Mouse (Mus musculus) gastrocnemius, postnatal 14 days (tissue): ENCODE data around the gene Cwc22. TPM values are rescaled to one million over a fixed set of nuclear protein-coding genes. Genes with fewer than 3 reads are reported as not detected.
A peak's percentile ranks its signal among the peaks of the same experiment; 100 is the strongest.

ENCODE experiments used
- DNase-seq: peaks from one replicate; pipeline ENCODE4 v3.0.0; 2021; ENCODE audit warnings: mixed read lengths
- intact Hi-C: fragments of 180-260 bp; cut with DNase I; formaldehyde crosslinking; loops from one replicate; pipeline ENCODE4 v1.15.1; 2025; ENCODE audit warnings: low total_unique reads
- long read RNA-seq, 2 experiments: library from polyadenylated mRNA; stranded (forward); transcript quantifications; one replicate each; pipeline ENCODE4 v2.0.0; 2021
- total RNA-seq, 2 experiments: library from RNA; stranded (reverse); gene quantifications; 2 replicates each; pipeline ENCODE4 v1.2.3; 2021

The Cwc22 gene
- total RNA-seq: 10 to 100 TPM; 12.8 to 13.8 TPM
- long read RNA-seq, experiment 1, partial matches to known transcripts: 2 of 6 reads
- long read RNA-seq, experiment 1, other reads (novel, unspliced or antisense): 2 of 6 reads
- long read RNA-seq, experiment 2, partial matches to known transcripts: 0 of 5 reads
- long read RNA-seq, experiment 2, other reads (novel, unspliced or antisense): 4 of 5 reads

DNA sequence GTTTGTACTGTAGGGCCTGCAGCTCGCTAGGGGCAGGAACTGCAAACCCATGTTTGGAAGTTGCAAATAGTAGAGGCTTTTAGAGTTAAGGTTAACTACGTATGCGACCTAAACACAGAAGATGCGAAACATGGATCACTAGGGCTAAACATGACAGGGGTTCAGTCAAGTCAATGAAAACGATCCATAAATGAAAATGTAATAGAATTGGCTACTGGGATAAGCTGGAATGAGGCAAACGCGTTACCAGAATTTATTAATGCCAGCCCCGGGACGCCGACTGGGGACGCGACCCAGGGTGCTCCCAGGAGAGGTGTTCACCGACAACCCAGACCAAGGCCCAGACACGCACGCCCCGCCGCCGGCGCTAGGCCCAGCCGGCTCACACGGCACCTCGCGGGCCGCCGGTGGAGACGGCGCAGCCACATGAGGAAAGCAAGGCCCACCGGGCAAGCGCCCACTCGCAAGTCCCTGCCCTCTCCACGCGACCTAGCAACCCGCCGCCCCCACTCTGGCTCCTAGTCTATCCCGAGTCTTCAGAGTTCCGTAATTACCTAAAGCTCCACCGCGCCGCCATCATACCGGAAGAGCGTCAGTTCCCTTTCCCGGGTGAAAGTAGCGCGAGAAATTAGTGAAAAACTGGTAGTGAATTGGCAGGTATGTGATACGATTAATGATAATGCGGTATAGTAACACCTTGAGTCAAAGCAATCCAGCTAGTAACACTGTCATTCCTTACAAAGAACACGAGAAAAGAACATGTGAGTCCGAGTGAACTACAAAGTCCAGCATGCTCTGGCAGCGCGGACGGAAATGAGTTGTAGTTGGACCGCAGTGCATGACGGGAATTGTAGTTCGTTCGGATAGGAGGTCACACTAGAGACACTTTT lies at the start of gene Cwc22:
Gene Cwc22 (minus strand): TSS at position 780 of the 890 bp plus-strand sequence.
- intact Hi-C loops: no loop called here
- peak; percentile 91 for DNase-seq

DNA sequence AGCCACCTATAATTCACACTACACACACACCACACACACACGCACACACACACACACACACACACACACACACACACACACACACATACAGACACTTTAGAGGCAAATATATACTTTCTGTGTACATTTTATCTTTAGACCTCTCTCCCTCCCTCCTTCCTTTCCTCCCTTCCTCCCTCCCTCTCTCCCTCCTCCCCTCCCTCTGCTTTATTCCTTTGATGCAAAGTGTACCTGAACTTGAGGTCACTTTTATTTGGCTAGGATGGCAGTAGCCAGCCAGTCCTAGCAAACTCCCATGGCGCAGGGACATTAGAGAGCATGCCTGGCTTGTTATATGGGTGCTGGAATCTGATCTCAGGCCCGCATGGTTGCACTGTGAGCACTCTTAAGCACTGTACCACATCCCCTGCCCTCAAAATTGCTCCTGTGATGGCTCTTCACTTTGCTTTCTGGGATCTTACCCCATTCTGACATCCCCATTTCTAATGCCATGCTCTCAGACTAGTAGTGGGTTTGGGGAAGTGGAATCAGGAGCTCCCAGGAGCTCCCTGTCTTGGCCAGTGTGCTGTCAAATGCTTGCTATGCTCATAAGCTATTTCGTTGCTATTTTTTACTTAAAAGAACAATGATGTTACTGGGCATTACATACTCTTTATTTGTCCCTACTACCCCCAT lies 47.7 kb upstream of the Cwc22 start:
- no peak for DNase-seq
- intact Hi-C loops: no loop called here

DNA sequence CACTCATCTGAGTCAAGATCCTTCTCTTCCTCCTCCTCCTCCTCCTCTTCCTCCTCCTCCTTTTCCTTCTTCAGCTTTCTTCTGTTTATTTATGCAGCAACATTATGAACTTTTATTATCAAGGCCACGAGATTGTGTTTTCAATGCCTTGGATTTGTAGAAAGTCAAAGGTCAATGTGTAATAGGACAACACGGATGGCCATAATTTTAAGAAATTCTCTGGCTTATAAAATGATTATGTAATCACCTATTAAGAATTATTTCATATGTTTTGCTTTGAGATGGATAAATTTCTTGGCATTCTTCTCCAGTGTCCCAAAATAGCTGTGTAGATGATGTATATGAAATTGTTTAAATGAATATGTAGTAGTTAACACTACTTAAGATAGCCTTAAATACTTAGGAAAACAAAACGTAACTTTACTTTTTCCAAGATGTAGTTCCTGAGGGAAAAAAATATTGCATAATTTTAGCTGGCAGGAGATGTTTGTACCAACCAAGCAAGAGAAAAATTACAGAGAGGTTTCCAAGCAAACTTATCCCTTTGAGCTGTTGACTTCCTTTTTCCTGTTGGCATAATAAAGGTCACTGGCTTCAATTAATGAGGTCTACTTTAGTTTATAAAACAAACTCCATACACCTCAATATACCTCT lies 46.9 kb upstream of the Cwc22 start:
- intact Hi-C loops: no loop called here
- no peak for DNase-seq

DNA sequence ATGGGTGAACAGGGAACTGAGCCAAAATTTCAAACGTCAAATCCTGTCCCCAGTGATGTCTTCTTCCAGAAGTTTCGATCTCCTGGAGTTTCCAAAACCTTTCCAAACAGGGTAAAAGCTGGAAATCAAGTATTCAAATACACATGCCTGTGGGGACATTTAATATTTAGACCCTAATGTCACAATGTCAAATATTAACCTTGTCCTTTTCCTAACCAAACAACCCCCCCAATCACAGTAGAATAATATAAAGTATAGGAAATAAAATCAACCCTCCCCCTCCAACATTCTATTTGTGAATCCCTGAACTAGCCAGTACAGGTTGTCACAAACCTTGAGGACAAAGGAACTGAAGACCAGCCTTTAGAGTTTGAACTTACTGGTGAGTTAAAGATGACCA lies 44.6 kb upstream of the Cwc22 start:
- no peak for DNase-seq
- intact Hi-C loops: no loop called here

DNA sequence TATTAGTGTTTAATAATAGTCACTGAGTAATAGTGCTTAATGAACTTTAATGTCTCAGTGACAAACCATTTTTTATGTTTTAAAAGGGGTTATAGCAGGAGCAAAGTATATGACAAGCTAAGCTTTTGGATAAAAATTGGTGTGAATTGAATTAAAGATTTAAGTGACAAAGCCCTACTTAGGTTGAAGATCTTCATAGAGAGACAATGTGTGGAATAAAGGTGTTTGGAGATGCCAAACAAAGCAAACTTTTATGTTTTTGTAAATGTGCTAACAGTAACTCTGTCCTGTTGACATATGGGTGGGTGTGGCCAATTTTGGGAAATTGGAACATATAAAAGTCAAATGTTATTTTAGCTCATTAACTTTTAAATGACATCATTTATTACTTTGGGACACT lies 43.9 kb upstream of the Cwc22 start:
- intact Hi-C loops: no loop called here
- no peak for DNase-seq

DNA sequence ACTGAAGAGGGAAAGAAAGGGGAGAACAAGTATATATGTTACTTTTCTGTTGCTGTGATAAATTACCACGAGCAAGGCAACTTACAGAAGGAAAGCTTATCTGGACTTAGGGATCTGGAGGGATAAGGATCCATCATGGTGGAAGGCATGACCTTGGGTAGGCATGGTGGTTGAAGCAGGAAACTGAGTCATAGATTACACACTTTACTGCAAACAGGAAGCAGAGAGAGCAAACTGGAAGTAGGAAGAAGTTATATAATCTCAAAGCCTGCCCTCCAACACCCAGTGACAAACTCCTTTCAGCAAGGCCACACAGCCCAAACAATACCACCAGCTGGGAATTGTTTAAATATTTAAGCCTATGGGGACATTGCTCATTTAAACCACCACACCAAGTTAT lies 43.2 kb upstream of the Cwc22 start:
- no peak for DNase-seq
- intact Hi-C loops: no loop called here

DNA sequence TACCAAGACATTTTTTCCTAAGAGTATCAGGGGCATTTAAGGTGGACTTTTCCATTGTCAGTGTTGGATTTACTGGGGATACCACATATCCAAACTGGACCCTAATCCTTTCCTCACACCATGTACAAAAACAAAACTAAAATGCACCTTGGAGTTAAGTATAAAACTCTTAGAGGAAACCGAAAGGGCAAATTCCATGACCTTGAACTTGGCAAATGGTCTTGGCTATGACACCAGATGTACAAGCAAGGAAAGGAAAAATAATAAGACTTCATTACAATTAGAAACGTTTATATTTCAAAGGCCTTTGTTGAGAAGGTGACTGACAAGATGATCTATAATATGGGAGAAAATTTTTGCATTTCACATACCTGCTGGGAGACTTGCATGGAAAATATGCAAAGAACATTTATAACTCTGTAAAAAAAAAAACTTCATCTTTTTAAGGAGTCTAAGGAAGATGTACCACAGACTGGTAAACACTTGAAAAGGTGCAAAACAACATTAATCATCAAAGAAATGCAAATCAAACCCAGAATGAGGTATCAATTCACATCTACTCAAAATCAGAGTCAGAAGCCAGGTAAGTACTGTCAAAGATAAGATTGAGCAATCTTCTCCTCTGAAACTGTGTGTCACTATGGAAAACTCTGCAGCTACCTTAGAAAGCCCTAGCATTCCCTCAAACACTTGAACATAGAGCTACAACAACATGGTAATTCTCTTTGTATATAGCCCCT lies 40.0 kb upstream of the Cwc22 start:
- DNase-seq: no peak
- intact Hi-C loops: no loop called here

DNA sequence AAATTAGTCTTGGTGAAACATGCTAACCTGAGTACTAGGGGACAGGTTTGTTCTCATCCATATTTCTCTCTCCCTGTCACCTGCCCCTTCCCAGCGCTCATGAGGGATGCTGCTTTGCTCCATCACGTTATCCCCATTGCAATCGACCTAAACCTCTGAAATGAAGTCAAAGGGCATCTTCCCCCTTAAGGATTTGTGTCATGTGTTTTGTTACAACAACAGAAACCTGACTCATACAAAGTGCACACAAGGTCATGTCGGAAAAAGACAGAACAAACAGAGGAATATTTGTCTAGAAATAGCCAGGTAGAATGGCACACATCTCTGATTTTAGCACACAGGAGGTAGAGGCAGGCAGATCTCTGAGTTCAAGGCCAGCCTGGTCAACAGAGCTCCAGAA lies 38.0 kb upstream of the Cwc22 start:
- intact Hi-C loops: no loop called here
- no peak for DNase-seq

DNA sequence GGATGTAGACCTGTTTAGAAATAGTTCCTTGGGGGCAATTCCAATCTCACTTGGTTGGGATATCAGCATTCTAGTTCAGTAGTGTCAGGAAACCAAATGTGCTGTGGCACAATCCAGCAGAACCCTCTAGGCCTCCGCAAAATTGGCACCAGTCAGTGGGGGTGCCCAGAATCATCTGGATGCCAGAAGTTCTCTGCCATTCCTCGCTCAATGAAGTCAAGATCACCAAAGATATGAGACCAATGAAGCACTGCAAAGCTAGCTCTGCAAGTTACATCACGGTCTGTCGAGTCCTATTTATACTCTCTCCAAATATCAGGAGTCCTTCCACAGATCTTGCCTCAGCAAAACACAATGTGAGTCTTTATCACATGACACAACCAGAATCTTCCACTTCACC lies 35.7 kb upstream of the Cwc22 start:
- intact Hi-C loops: no loop called here
- no peak for DNase-seq

DNA sequence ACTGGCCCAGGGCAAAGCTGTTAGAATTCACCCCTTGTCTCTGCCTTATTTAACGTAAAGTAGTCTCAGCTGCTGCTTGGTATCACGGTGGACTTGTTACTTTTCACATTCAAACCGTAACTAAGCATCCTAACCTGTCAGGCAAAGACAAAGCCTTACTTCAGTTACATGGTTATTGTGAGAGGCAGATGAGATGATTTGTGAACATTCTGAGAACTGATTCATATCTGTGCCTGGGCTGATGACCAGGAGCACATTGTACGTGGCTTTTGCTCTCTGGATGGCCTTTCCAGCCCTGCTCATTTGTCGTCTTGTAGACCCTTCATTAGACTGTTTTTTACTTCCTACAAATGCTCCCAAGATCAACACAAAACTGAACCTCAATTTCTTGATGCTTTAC lies 34.5 kb upstream of the Cwc22 start:
- intact Hi-C loops: no loop called here
- no peak for DNase-seq

DNA sequence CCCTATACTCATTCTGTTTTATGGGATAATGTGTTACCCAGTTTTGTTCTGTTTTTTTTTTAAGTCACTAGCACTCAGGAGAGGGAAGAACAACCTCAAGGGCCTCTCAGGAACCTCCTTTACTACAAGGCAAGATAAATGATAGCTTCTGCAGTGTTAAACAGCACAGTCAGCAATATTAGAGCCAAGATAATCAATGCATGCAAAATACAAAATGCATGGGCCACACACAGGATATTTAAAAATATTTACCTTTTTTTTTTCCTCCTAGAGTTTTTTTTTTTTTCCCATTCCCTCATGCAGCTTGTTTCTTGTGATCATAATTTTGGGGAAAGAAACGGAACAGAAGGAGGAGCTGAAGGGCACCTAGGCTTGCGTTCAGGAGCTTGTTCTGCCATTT lies 33.3 kb upstream of the Cwc22 start:
- intact Hi-C loops: no loop called here
- DNase-seq: no peak

DNA sequence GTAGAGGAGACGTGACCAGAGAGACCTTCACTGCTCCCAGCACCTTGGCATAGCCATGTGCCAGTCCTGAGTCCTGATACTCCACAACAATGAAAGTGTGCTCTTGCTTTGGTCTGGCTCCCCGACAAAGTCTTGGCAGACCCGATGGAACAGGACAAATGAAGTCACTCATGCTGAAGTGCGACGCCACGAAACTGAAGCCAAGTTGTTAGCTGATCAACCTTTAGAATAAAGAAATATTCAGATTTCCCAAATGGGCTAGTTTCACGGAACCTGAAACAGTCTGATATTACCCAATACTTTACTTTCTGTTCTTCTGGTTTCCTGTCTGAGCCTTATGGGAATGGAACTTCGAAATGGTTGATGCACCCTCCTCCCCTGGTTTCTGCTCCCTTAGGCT lies 32.9 kb upstream of the Cwc22 start:
- intact Hi-C loops: no loop called here
- DNase-seq: no peak

DNA sequence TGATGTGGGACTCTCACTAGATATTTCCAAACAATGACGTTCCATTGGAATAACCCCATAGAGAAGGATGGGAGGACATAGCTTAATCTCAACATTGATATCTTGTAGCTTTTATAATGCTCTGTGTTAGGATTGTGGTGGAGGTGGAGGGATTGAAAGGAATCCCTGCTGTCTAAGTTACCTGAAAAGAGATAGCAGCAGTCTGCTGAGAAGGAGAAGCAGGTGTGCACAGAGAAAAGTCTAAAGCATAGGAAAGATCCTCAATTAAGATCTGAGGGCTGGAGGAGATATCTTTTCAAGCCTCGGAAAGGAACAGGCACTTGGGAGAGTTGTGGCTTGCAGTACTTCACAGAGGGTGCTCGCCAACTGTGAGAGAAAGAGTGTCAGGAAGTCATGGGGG lies 32.1 kb upstream of the Cwc22 start:
- DNase-seq: no peak
- intact Hi-C loops: no loop called here

DNA sequence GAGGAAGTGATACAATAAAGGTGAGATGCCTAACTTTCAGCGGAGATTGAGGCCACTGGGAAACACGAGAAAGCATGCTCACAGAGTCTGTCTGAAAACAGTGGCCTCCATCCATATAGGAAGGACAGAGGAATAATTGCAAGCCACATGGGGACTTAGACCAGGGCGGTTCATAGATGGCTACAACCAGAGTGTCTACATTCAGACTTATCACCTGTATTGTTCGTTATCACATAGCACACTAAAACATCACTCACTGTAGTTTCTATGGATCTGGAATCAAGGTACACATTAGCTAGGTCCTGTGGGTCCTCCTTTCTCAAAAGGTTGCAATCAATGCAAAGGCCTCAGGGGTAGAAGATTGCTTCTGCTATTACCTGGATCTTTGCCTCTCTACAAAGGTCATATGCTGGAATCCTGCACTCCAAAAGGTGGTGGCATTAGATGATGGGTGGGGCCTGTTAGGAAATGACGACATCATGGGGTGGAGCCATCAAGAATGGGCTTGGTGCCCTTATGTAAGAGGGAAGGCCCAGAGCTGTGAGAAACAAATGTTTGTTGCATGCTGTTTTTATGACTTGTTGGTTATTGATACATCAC lies 30.2 kb upstream of the Cwc22 start:
- no peak for DNase-seq
- intact Hi-C loops: no loop called here

DNA sequence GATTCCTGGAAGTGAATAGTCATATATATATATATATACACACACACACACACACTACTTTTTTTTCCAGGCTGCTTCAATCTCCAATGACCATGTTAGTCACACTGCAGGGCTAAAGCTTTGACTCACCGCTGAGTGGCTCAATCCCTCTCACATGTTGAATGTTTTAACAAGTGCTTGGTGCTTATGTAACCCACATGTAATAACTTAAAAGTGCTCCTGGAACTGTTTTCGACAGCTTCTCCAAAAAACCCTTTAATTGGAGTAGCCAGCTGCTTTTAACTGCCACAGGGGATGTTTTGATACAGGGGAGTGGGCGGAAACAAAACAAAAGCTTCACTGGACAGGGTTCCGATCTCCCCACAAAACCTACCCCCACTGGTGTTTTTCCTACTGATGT lies 29.4 kb upstream of the Cwc22 start:
- intact Hi-C loops: no loop called here
- no peak for DNase-seq

DNA sequence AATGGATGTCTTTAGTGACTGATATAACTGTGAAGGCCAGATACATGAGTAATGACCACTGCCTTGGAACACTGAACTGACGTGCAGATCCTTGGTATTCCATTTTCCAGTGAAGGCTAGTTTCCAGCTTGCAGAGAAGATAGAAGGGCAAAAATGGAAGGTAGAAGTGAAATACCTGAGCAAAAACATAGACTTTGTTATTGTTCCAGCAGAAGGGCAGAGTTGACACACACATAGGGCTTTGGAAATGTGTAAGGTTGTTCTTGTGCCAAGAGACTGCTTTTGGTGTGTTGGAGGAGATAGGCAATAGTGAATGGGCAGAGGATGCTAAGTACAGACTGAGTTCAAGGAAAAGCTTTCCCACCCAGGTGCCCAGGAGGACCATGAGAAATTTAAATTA lies 28.8 kb upstream of the Cwc22 start:
- no peak for DNase-seq
- intact Hi-C loops: no loop called here

DNA sequence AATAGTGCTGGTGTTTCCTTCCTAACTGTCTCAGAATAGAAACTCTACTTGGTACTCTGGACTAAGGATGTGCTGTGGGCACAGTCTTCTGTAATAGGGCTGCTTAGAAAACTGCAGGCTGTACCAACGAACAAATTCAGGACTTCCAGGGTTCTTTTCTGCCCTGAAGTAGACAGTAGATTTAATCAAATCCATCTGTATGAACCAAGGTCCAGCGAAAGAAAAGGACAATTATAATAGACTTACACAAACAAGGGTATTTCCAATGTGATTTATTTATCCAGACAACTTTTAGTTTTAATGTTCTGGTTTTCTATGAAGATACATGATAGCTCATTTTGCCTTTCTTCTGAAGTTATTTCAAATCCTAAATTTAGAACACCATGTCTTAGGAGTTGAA lies 28.2 kb upstream of the Cwc22 start:
- no peak for DNase-seq
- intact Hi-C loops: no loop called here

DNA sequence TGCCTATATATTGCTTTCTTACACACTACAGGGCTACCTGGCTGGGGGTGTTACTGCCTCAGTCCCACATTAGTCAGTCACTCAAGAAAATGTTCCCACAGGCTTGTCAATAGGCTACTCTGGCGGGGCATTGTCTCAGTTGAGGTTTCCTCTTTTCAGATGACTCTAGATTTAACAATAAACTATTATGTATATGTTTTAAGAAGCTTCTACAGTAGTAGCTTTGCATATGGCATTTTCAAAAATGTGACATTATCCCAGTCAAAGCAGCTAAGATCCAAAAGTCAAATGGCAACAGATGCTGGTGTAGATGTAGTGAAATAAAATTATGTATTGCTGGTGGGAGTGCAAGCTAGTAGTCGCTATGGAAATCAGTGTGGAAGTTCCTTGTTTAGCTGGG lies 27.1 kb upstream of the Cwc22 start:
- DNase-seq: no peak
- intact Hi-C loops: no loop called here

DNA sequence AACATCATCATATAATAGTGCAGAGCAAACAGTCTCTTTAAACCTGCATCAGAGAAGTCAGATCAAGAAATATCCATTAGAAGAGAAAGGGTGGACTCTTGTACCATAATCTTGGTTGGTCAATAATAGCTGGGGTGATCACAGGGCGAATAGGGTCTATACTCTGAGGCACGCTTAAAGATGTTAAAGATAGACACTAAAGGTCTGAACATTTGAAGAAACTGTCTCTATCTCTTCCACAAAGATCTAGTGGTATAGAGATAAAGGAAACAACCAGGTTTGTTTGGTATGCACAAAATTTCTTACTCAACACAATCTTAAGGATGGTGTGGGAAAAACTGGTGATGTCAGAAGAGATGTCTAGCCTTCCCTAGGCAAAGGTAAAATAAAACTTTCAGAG lies 26.4 kb upstream of the Cwc22 start:
- intact Hi-C loops: no loop called here
- DNase-seq: no peak
